Mouse (Mus musculus): ENCODE measurements at regions not wholly inside any gene's neighbourhood (a gene's known extent, or its start where the extent isn't known, plus 50 kb on each side); places are given as distances from the start of the nearest gene placed in this dataset.

DNA sequence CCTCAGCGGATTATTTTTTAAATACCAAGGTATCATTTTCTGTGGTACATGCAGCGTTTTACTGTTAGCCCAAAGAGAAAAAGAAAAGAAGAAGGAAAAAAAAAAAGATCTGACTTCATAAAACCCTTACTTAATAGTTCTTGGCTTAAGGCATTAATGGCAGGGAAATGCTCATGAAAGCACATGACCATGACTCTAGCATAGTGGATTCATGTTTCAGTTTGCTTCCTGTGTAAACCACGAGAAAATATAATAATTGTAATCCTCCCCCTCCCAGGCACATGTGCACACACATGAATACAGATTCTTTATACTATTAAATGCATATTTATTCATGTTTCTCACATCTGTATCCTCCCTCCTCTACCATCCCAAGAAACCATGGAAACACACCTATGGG, 486.9 kb upstream of the Gm9747 start:
- no peak for TF ChIP-seq CTCF (IDR thresholded peaks at IDR 0.05; ENCODE audit: control insufficient read depth, insufficient read depth, insufficient read length)
- no peak for TF ChIP-seq MYOG (IDR thresholded peaks at IDR 0.05; ENCODE audit: control insufficient read depth, extremely low read depth, insufficient read length)
- TF ChIP-seq CEBPB (IDR thresholded peaks at IDR 0.05; ENCODE audit: low read depth) = no peak
- peak; percentile 70 for TF ChIP-seq USF1 (IDR thresholded peaks at IDR 0.05; ENCODE audit: low read depth)
- TF ChIP-seq MAX (IDR thresholded peaks at IDR 0.05) = peak; percentile 71
- TF ChIP-seq FOSL1 (IDR thresholded peaks at IDR 0.05; ENCODE audit: insufficient read depth, low read length, poor library complexity, severe bottlenecking) = no peak
